Mouse (Mus musculus) testis, postnatal 10 days (tissue): Measurements from ENCODE around the gene Ccnd1.
A peak's percentile ranks its signal among the peaks of the same experiment; 100 is the strongest.
"Not testable (repeated sequence)": the region's sequence is repeated elsewhere in the genome, so short reads cannot be mapped to it uniquely, and the experiment has no call there.

Experiments
- DNase-seq: peaks from one replicate; pipeline ENCODE4 v3.0.0; 2021; ENCODE audit warnings: low spot score

Gene Ccnd1

DNA sequence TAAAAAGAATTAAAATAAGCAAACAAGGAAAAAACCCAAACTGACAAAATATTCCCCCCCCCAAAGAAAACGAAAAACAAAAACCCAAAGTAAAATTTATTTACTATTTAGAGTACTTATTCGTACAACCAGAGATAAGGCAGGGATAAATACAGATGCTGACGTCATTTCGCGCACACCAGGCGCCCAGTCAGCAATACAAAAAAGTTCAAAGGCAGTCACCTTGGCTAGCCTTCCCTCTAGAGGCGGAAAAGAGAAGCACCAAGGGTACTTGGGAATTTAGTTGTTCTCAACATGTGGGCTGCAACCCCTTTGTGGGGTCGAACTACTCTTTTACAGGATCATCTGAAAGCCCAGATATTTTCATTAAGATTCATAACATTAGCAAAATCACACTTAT lies 31.9 kb downstream of the Ccnd1 start:
- DNase-seq, result no peak

DNA sequence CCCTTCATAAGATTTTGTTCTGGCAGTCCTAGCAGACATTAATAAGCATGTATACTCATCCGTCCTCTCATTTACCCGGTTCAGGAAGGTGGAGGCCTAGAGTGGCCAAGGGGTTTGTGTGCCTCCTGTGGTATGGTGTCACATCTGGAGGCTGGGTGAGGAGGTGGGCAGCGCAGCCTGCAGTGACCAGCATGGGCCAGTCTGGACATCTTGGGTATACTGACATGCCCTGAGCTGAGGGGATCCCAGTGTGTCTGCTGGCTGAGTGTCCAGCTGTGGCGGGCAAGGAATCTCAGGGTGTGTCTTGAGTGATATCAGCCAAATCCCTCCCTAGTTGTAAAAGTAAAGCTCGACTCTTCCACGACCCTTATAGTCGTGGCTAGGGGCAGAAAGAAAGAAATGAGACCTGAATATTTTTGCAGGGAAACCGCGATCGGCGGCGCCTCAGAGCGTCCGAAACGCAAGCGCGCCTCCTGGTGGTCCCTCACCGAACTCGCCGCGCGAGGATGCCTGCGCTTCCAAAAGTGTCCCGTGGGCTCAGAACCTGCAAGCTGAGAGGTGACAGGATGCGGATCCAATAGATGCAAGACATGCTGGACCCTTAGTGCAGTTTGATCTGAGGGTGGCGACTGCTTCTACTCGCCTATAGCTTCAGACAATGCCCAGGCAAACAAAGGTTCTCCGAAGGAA lies 32.9 kb downstream of the Ccnd1 start:
- peak; percentile 86 for DNase-seq

DNA sequence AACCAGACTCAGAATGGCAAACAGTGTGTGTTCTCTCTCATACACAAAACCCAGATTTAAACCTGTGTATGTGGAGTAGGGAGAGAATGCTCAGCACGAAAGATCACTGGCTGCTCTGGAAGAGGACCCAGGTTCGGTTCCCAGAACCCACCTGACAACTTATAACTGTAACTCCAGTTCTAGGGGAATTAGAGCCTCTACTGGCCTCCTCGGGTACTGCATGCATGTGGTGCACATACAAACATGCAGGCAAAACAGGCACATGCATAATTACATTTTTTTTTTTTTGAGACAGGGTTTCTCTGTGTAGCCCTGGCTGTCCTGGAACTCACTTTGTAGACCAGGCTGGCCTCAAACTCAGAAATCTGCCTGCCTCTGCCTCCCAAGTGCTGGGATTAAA lies 34.2 kb downstream of the Ccnd1 start:
- not testable (repeated sequence) for DNase-seq

DNA sequence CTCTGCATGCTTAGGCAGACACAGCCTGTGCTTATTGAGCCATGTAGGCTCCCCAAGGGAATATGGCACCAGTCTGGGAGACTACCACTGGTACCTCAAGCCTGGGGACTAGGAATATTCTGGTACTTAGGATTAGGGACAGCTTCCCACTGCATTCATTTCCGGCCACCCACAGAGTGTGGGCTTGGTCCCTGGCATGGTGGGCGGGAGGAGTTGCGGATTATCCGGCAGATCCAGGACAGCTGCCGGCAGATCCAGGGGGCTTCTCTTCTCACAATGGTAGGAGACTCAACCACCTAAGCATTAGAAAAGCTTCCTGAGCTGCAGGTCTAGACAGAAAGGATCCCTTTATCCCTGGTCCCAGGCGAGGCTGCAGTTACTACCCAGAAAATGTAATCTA lies 41.2 kb downstream of the Ccnd1 start:
- no peak for DNase-seq

DNA sequence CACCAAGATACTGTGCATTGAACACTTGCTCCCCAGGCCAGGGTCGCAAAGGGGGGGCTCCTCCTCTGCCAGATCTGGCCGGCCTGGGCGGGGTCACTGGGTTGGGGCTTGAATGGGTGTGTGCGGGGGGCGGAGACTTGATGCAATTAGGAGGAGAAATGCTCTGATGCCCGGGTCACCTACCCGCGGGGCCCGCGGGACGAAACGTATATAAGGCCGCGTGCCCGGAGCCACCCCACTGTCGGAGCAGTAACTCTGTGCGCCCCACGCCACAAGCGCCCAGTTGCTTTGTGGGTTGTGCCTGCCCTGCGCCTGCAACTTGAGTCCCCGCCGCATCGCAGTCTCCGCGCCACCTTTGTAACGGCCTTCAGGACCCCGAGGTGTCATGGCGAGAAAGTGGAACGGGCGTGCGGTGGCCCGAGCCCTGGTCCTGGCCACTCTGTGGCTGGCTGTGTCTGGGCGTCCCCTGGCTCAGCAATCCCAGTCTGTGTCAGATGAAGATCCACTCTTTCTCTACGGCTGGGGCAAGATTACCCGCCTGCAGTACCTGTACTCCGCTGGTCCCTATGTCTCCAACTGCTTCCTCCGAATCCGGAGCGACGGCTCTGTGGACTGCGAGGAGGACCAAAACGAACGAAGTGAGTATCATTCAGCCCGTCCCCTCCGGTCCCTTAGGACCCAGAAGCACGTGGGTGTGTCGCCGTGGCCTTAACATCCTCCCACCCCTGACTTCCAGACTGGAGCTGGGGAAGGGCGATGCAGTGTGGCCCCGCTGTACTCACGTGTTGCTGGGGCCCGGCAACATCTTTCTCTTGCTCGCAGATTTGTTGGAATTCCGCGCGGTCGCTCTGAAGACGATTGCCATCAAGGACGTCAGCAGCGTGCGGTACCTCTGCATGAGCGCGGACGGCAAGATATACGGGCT lies 43.2 kb downstream of the Ccnd1 start, which contains the start of gene Fgf15:
Gene Fgf15 (plus strand): TSS at position 238 of the 925 bp plus-strand sequence.
- peak; percentile 63 for DNase-seq

DNA sequence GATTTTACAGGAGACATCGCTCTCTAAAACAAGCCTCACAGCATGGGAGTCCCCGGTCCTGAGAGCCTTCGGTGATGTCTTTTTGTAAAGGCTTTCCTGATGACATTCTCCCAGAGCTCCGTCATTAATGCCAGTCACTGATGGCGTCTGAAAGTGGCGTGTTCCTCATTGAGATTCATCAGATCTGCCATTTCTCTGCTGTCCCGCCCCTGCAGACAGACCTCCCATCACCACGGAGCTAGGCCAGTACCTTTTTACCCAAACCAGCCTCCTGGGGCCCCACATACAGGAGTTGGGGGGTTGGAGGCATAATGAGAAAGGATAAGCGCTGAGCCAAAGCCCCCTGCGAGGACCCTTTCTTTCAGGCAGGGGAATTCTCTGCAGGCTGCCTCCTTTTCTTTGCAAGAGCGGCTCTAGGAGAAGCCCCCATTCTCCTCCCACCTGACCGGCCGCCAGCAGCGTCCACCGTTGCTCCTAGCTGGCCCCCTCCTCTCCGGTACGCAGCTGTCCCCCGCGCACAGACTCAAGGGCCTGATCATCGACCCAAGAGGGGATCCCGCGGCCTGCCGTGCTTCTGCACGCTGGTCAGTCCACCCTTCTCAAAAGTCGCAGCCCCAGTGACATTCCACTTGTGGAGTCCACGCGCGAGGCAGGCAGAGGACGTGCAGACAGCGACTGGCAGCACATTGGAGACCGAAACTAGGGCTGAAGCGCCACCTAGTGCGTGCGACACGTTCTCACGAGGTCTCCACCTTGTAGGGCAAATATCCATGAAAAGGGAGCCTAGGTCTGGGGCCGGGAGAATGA lies 44.2 kb downstream of the Ccnd1 start:
- peak; percentile 85 for DNase-seq

DNA sequence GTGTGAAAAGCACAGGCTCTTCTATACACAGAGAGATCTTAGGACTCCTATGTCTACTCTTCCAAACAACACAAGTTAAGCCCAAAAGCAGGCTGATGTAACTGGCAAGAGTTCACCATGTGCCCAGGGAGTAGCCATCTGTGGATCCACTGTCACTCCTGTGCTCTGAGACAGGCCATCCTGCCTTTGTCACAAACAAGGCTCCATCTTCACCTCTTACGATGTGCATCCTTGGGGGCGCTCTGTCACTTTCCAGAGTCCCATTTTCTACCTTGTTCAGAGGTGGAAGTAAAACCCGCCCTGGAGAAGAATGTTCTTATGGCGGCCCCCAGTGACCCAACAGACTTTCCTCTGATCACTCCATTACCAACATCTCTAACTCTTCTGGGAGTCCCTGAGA lies 45.0 kb downstream of the Ccnd1 start:
- no peak for DNase-seq

DNA sequence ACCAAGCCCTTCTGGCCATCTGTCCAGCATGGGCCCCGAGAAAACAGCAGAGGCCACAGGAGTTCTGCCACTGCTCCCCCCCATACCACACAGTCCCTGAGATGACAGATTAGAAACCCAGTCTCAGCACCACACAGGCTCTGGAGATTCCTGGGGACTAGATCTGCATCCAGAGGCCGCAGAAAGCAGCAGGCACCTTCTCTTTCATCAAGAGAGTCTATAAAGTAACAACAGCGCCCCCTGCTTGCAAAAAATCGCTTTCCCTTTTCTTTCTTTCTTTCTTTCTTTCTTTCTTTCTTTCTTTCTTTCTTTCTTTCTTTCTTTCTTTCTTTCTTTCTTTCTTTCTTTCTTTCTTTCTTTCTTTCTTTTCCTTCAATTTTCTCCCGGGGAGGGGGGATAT lies 45.5 kb downstream of the Ccnd1 start:
- peak; percentile 73 for DNase-seq

DNA sequence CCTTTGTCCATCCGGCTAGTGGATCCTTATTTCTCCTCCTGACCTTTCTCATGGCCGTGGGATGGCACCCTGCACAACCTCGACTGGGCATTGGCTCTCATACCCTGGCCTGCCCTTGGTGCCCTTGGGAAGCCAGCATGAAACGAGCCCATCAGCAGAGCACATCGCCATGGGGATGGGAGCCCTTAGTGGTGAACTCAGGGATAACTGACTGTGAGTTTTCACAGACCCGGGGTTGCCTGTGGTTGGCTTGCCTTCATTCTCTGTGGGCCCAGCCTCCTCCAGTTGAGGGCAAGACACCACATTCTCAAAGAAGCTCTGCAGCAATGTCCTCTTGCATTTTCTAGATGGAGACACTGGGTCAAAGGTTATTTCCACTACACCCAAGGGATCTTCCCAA lies 47.4 kb downstream of the Ccnd1 start:
- DNase-seq, result no peak

DNA sequence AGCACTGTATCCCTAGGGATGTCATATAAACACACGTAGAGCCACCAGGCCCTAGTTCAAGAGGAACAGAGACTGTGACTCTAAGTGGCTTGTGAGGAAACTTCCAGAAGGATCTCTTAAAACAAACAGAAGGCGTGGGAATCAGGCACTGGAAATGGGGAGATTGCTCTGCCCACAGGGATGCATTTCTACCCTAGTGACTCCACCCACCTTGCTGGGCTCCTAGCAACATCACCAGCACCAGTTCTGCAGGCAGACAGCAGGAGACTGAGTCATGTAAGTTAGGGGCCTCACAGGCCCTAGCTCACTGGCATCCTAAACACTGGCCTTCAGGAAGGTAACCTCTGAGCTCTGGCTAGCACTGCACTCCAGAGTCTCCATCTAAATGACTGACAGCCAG lies 47.9 kb downstream of the Ccnd1 start:
- no peak for DNase-seq

DNA sequence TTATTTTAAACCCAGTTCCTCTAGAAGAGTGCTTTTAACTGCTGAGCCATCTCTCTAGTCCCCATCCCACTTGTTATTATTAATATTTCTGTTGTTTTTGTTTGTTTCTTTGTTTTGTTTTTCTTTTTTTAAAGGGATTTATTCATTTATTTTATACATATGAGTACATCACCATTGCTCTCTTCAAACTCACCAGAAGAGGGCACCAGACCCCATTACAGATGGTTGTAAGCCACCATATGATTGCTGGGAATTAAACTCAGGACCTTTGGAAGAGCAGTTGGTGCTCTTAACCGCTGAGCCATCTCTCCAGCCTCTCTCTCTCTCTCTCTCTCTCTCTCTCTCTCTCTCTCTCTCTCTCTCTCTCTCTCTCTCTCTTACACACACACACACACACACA lies 49.1 kb downstream of the Ccnd1 start:
- not testable (repeated sequence) for DNase-seq

DNA sequence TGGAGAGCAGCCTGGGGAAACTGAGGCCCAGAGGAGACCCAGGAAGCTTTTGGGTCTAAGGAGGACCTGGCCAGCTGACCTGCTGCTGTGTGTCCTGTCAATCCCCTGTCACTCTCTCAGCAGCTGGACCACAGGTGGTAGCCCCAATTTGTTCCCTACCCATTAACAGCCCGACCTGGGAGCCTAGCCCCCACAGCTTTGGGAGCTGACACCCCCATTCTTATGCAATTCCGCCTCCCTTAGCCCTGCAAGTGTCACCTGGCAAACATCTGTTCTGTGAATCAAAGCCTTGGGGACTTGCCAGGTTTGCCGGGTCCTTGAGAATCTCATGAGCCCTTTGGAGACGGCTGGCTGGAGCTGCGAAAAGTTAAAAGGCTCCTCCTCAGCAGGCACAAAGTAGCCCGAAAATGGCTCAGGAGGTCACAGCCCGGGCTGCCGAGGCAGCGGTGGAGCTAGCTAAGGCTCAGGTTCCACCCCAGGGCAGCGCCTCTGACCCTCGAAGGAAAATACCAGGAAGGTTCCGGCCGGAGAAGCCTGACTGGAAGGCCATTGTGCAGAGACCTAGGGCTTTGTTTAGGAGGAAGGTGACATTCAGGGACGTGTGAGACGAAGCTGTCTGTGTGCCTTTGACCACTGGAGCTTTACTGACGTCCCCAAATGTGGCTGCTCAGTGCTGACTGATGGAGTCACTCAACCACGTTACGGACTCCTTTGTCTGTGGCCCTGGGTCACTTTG lies 51.0 kb downstream of the Ccnd1 start:
- DNase-seq, result peak; percentile 56

DNA sequence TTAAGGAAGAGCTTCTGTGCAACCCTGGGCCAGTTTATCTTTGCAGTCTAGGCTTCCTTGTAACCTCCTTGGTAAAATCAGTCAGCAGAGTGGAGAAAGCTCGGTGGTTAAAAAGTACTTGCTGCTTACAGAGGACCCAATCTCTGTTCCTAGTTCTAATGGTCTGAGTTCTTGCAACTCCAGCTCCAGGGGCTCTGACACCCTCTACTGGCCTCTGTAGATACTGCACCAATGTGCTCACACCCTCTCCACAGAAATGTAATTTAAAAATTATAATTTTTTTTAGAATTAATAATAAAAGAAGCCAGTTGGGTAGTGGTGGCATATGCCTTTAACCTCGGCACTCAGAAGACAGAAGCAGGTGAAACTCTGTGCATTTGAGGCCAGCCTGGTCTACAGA lies 52.1 kb downstream of the Ccnd1 start:
- DNase-seq, result no peak

DNA sequence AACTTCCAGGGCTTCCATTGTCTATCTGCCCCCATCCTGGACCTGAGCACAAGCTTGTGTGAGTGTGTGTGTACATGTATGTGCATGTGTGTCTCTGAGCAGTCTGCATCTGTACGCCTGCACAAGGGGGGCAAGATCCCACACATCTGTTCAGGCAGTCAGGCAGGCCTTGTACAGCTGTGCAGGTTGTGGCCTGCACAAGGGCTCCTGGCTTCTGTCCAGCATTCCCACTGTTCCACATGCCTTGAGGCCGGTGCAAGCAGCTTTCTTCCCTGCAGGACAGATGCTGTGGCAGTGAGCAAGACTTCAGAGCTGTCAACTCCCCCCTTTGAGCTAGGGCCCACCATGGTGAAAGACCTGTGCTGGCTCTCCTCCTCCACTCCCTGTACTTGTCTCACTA lies 56.6 kb downstream of the Ccnd1 start:
- DNase-seq, result no peak
